Mouse (Mus musculus) 416B (cell line): ENCODE measurements at regions not wholly inside any gene's neighbourhood (a gene's known extent, or its start where the extent isn't known, plus 50 kb on each side); places are given as distances from the start of the nearest gene placed in this dataset.
A peak's percentile ranks its signal among the peaks of the same experiment; 100 is the strongest.
"Not testable (repeated sequence)": the region's sequence is repeated elsewhere in the genome, so short reads cannot be mapped to it uniquely, and the experiment has no call there.

Experiments
- DNase-seq: peaks from one replicate; pipeline ENCODE4 v3.0.0; 2011; ENCODE audit warnings: low read depth

GRCm38 (mm10) chr14:84157412-84157811 lies 286.0 kb upstream of the Pcdh17 start:
- DNase-seq, result no peak

GRCm38 (mm10) chr14:84175446-84175845 lies 267.9 kb upstream of the Pcdh17 start:
- DNase-seq, result no peak

- DNase-seq, result no peak
Measured at GRCm38 (mm10) chr14:84210949-84211348, 232.4 kb upstream of the Pcdh17 start.

- DNase-seq, result no peak
Measured at GRCm38 (mm10) chr14:84222996-84223395, 220.4 kb upstream of the Pcdh17 start.

GRCm38 (mm10) chr14:84223924-84224323 lies 219.4 kb upstream of the Pcdh17 start:
- DNase-seq, result no peak

GRCm38 (mm10) chr14:84248006-84248405 lies 195.4 kb upstream of the Pcdh17 start:
- DNase-seq, result not testable (repeated sequence)

GRCm38 (mm10) chr14:84252583-84252982 lies 190.8 kb upstream of the Pcdh17 start:
- no peak for DNase-seq

GRCm38 (mm10) chr14:84257671-84258070 lies 185.7 kb upstream of the Pcdh17 start:
- peak; percentile 43 for DNase-seq

- DNase-seq, result no peak
Measured at GRCm38 (mm10) chr14:84258633-84259032, 184.7 kb upstream of the Pcdh17 start.

GRCm38 (mm10) chr14:84263936-84264335 lies 179.4 kb upstream of the Pcdh17 start:
- no peak for DNase-seq

GRCm38 (mm10) chr14:84266217-84266616 lies 177.1 kb upstream of the Pcdh17 start:
- DNase-seq, result no peak

GRCm38 (mm10) chr14:84283440-84284203 lies 159.7 kb upstream of the Pcdh17 start:
- no peak for DNase-seq

GRCm38 (mm10) chr14:84320738-84321137 lies 122.6 kb upstream of the Pcdh17 start:
- no peak for DNase-seq

GRCm38 (mm10) chr14:84339604-84340003 lies 103.8 kb upstream of the Pcdh17 start:
- no peak for DNase-seq
